Mouse (Mus musculus) heart, adult 2 months (tissue): ENCODE data around the gene Pex1. TPM values are rescaled to one million over a fixed set of nuclear protein-coding genes. Genes with fewer than 3 reads are reported as not detected.

Source experiments
- DNase-seq, 2 experiments: peaks; one replicate each; pipeline ENCODE4 v3.0.0; 2021
- H3K27ac ChIP-seq: fragments of 200-600 bp; 2 replicates; pipeline ENCODE4 v1.8.1; 2022
- H3K27me3 ChIP-seq: fragments of 200-500 bp; 2 replicates; pipeline ENCODE4 v1.6.1; 2012; ENCODE audit warnings: mild to moderate bottlenecking, low read length, inconsistent platforms, mixed read lengths; ENCODE audit not compliant: control insufficient read depth, insufficient read depth
- H3K36me3 ChIP-seq: fragments of 200-500 bp; 2 replicates; pipeline ENCODE4 v1.6.1; 2012; ENCODE audit warnings: low read length, inconsistent platforms; ENCODE audit not compliant: control insufficient read depth, insufficient read depth
- H3K4me1 ChIP-seq: fragments of 200-500 bp; 2 replicates; pipeline ENCODE4 v1.6.1; 2011; ENCODE audit warnings: low read length; ENCODE audit not compliant: control insufficient read depth, insufficient read depth
- H3K4me3 ChIP-seq: fragments of 200-600 bp; 2 replicates; pipeline ENCODE4 v1.8.1; 2022
- H3K79me2 ChIP-seq: fragments of 200-500 bp; replicated peaks from 2 replicates; pipeline ENCODE4 v1.6.1; 2012; ENCODE audit warnings: mild to moderate bottlenecking, inconsistent platforms, low read length, moderate library complexity, mixed read lengths; ENCODE audit not compliant: control insufficient read depth, insufficient read depth
- H3K9ac ChIP-seq: fragments of 200-500 bp; 2 replicates; pipeline ENCODE4 v1.6.1; 2012; ENCODE audit warnings: low read depth, mild to moderate bottlenecking, control low read depth, inconsistent platforms, low read length, mixed read lengths
- CTCF ChIP-seq: fragments of 200-600 bp; IDR thresholded peaks from 2 replicates; pipeline ENCODE4 v1.8.1; 2022; ENCODE audit warnings: antibody characterized with exemption, mild to moderate bottlenecking, moderate library complexity
- EP300 ChIP-seq: fragments of 200-500 bp; IDR thresholded peaks from 2 replicates; pipeline ENCODE4 v1.6.1; 2011; ENCODE audit warnings: low read depth, low read length, control low read depth; ENCODE audit not compliant: insufficient read depth
- POLR2A ChIP-seq: fragments of 200-500 bp; IDR thresholded peaks from 2 replicates; pipeline ENCODE4 v1.6.1; 2011; ENCODE audit warnings: mild to moderate bottlenecking, low read depth, low read length, control low read depth; ENCODE audit not compliant: insufficient read depth
- WGBS: fragments of 180-500 bp; shearing (Covaris S2); methylation state at CpG from one replicate; pipeline ENCODE4 v1.1.7; 2018; 5-methylcytosine and 5-hydroxymethylcytosine counted together
- intact Hi-C: fragments of 180-260 bp; cut with DNase I; formaldehyde crosslinking; loops from one replicate; pipeline ENCODE4 v1.15.1; 2025
- polyA plus RNA-seq: library from polyadenylated mRNA; depleted of rRNA; stranded (reverse); fragments of >200 nt; gene quantifications from 2 replicates; pipeline ENCODE4 v1.2.3, GENCODE M21; 2012
- total RNA-seq, 2 experiments: library from RNA; stranded (reverse); gene quantifications; 2 replicates each; pipeline ENCODE4 v1.2.3; 2021

The Pex1 gene
- total and polyA plus RNA-seq, 3 experiments = 5.4 to 9.3 (median 8.8) TPM

DNA sequence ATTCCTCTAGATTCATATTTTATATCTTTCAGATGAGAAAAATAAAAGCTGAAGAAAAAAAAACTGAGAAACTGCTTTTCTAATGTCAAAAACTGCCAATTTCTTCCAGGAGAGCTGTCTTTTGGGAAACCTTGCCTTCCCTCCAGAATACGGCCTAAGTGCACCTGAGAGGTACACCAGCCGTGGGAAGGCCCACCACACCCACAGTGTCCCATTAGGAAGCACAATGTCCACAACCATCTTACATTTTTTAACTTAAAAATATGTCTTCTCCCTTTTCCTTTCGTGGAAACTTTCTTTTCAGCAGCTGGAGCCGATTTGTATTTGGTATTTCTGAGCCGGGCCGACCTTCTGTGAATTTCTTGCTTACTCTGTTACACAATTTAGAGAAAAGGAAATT, 50.7 kb downstream of the Pex1 start:
- Histone ChIP-seq H3K36me3 (peaks cover 4% of the 10 kb centered on the region), H3K4me1 (peaks cover 2% of the 10 kb centered on the region), H3K4me3 (peak overlapping the region; percentile 94), H3K27me3 (no peaks in the 10 kb centered on the region), H3K9ac (0 out of 2 replicates have a peak overlapping the region, but pooled peaks have one; percentile 31), H3K79me2 (no peaks in the 10 kb centered on the region), H3K27ac (peak overlapping the region; percentile 91; the same call in 1 of the 2 replicates)
- no peak for TF ChIP-seq POLR2A
- TF ChIP-seq EP300 = no peak
- TF ChIP-seq CTCF = no peak
- intact Hi-C loops = loop anchor here (2.0 kb wide), 1 partner anchor 156 kb away; the partner anchor contains the start of genes Ankib1 and Krit1
- no peak for DNase-seq
- 22% methylated on average over 6 of the region's 6 CpGs for WGBS

DNA sequence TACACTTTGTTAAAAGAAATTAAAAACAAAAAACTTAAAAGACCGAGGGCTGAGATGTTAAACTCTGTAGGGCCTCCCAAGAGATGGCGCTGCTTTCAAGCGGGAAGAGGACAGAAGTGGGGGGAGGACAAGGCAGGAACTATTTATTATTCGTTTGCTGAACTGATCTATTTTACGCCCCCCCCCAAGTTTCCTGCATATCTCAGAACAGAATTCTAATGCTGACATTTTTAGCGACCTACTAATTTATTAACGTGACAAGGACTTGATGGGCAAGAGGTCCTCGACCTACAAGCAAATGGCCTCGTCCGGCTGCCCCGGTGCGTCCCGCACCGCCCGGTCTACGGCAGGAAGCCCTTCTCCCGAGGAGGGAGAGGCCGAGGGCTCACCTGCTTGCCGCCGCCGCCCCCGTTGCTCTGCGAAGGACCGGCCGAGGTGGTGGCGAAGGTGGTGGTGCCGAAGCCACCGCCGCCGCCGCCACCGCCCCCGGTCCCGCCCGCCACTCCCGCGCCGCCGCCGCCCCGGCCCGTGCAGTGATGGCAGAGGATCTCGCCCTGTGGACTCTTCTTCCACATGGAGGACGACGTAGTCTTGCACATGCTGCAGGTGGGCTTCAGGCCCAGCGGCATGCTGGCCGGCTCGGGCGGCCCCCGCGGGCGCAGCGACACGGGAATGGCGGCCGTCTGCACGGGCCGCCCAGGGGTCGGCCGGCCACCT, 51.3 kb downstream of the Pex1 start:
- Histone ChIP-seq H3K4me1 (peaks cover 2% of the 10 kb centered on the region), H3K79me2 (no peaks in the 10 kb centered on the region), H3K36me3 (peaks cover 4% of the 10 kb centered on the region), H3K27me3 (no peaks in the 10 kb centered on the region), H3K4me3 (peak overlapping the region; percentile 94), H3K9ac (peak overlapping the region; percentile 94), H3K27ac (peak overlapping the region; percentile 91)
- intact Hi-C loops = loop anchor here (2.0 kb wide), 1 partner anchor 156 kb away; the partner anchor contains the start of genes Ankib1 and Krit1
- peak; percentile 78 for TF ChIP-seq CTCF
- 0 out of 2 replicates have a peak, but pooled peaks have one; percentile 28 for TF ChIP-seq EP300
- no peak for TF ChIP-seq POLR2A
- WGBS = under 1% methylated on average over 56 of the region's 60 CpGs
- DNase-seq = peak; percentile 53 to 59

DNA sequence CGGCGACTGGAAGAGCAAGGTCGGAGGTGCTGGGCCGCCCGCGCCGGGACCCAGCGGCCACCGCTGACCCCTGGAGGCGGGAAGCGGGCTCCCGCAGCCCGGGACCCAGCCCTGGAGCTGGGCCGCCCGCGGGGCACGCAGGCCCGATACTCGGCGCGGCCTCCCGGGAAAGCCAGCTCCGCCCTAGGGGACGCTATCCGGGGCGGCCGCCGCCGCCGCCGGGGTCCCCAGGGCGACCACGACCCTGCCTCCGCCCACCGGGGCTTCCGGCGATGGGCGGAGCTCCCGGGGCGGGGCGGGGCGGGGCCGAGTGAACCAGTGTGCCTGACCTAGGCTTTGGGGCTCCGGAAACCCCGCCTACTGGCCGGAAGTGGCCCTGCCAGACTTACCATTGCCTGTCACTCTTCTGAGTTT, 51.8 kb downstream of the Pex1 start:
- peaks cover 4% of the 10 kb centered on the region for H3K36me3 ChIP-seq
- H3K27me3 ChIP-seq = no peaks in the 10 kb centered on the region
- H3K9ac ChIP-seq = peak overlapping the region; percentile 94
- WGBS = under 1% methylated on average over 33 of the region's 46 CpGs
- peak overlapping the region; percentile 91 for H3K27ac ChIP-seq
- no peak for TF ChIP-seq EP300
- peak; percentile 45 for TF ChIP-seq CTCF
- TF ChIP-seq POLR2A = 0 out of 2 replicates have a peak, but pooled peaks have one; percentile 18
- intact Hi-C loops = loop anchor here (2.0 kb wide), 1 partner anchor 155 kb away; the partner anchor contains the start of genes Ankib1 and Krit1
- H3K4me3 ChIP-seq = peak overlapping the region; percentile 94
- H3K4me1 ChIP-seq = peaks cover 2% of the 10 kb centered on the region
- H3K79me2 ChIP-seq = no peaks in the 10 kb centered on the region
- DNase-seq = peak; percentile 90 to 94

DNA sequence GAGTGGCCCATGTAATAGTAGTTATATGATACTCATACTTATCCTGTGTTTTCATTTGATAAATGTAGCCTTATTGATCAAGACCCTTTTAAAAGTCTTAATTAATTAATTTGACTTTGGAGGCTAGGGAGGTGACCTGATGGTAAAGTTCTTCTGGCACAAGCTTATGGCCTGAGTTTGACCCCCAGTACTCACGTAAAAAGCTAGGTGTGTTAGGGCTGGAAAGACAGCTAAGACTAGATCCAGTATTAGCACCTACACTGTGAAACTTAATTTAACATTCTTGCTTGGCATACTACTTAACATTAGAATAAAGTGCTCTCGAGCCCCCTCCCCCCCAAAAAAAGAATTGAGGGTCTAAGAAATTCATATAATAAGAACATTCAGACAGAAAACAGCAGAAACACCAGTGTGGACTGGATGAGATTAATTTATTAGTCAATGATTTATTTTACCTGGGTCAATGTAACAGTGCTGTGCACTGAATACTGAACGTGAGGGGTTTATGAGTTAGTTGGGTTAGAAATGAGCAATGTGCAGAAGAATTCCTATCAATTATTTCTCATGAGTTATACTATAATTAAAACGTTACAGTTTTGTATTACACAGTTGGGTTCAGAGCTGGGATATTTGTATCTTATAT, 52.5 kb downstream of the Pex1 start:
- Histone ChIP-seq H3K27ac (peak overlapping the region; percentile 20), H3K27me3 (no peaks in the 10 kb centered on the region), H3K79me2 (no peaks in the 10 kb centered on the region), H3K36me3 (peaks cover 4% of the 10 kb centered on the region), H3K9ac (no peak overlapping the region), H3K4me3 (peak overlapping the region; percentile 22; the same call in 1 of the 2 replicates), H3K4me1 (peaks cover 2% of the 10 kb centered on the region)
- TF ChIP-seq POLR2A (no peak), CTCF (no peak), EP300 (no peak)
- 52% methylated on average over 4 of the region's 4 CpGs for WGBS
- intact Hi-C loops = no loop called here
- no peak for DNase-seq

DNA sequence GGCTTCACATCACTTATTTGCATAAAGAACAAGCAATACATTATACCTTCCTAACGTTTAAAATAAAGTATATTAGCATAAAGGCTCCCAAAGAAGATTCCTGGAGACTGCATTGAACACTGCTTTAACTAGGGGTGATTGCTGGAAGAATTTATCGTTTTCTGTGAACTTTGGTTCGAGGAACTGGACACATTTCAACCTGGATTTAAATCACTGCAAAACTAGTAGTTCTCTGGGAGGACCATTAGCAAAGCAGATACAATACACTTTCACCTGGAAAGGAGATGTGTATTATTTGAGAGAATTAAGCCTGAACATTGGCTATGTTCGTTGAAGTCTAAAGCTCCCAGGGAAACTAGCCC, 53.0 kb downstream of the Pex1 start:
- DNase-seq = no peak
- Histone ChIP-seq H3K36me3 (peaks cover 4% of the 10 kb centered on the region), H3K4me1 (peaks cover 2% of the 10 kb centered on the region), H3K4me3 (no peak overlapping the region), H3K27ac (no peak overlapping the region), H3K9ac (no peak overlapping the region), H3K79me2 (no peaks in the 10 kb centered on the region), H3K27me3 (no peaks in the 10 kb centered on the region)
- TF ChIP-seq POLR2A (no peak), EP300 (no peak), CTCF (no peak)
- WGBS = 73% methylated on average over 4 of the region's 4 CpGs
- intact Hi-C loops = no loop called here
